ENCODE assay signal across 15 mouse cellular contexts in genomic region chr17:29316891-29317290, GRCm38 (mm10). TPM values are rescaled to one million over a fixed set of nuclear protein-coding genes. Genes with fewer than 3 reads are reported as not detected.
A peak's percentile ranks its signal among the peaks of the same experiment; 100 is the strongest.
DNase-seq lines count a peak whose midpoint lies in the region; ATAC-seq lines count a peak whose summit lies in the region.
"Had no signal": no experiment of that assay in that cellular context is flagged by ENCODE, and none has a peak within 500 bp of the region (broad histone marks: within the 10 kb centered on the region; RNA-seq: fewer than 3 reads in every experiment).

No protein-coding gene starts in this region.

- no peak for ATAC-seq in heart, embryonic 13.5 days (ENCODE audit: extremely low read depth, insufficient number of reproducible peaks, low FRiP score, low TSS enrichment)
- ATAC-seq in kidney, embryonic 16.5 days (ENCODE audit: low FRiP score, low TSS enrichment): no peak
- no peak for ATAC-seq in limb, embryonic 15.5 days (ENCODE audit: insufficient number of reproducible peaks, low FRiP score, low TSS enrichment, low read depth)
- ATAC-seq: forebrain, embryonic 16.5 days; intestine, embryonic 15.5 days; lung, postnatal 0 days had no signal

- peaks cover 5% of the 10 kb centered on the region; the same call in 1 of the 2 replicates for H3K9me3 ChIP-seq in heart, embryonic 13.5 days
- peaks cover 6% of the 10 kb centered on the region; the same call in 1 of the 2 replicates for H3K9me3 ChIP-seq in kidney, embryonic 16.5 days (ENCODE audit: low read length)
- peaks cover 6% of the 10 kb centered on the region; the same call in 1 of the 2 replicates for H3K9me3 ChIP-seq in embryonic facial prominence, embryonic 10.5 days
- H3K9me3 ChIP-seq in limb, embryonic 15.5 days: no peaks in the 10 kb centered on the region
- H3K9me3 ChIP-seq: hindbrain, embryonic 13.5 days; intestine, embryonic 15.5 days; neural tube, embryonic 13.5 days had no signal

- no peak overlapping the region for H3K4me3 ChIP-seq in heart, embryonic 13.5 days
- no peak overlapping the region for H3K4me3 ChIP-seq in kidney, embryonic 16.5 days (ENCODE audit: low read length)
- no peak overlapping the region for H3K4me3 ChIP-seq in embryonic facial prominence, embryonic 10.5 days
- H3K4me3 ChIP-seq in limb, embryonic 15.5 days: no peak overlapping the region
- H3K4me3 ChIP-seq: hindbrain, embryonic 13.5 days; intestine, embryonic 15.5 days; megakaryocyte, embryonic 14.5 days; neural tube, embryonic 13.5 days had no signal

- H3K9ac ChIP-seq in heart, embryonic 13.5 days: no peak overlapping the region
- no peak overlapping the region for H3K9ac ChIP-seq in kidney, embryonic 16.5 days (replicated peaks; ENCODE audit: low read length)
- no peak overlapping the region for H3K9ac ChIP-seq in limb, embryonic 15.5 days
- H3K9ac ChIP-seq: hindbrain, embryonic 13.5 days; intestine, embryonic 15.5 days; neural tube, embryonic 13.5 days had no signal

- peaks cover 19% of the 10 kb centered on the region for H3K4me1 ChIP-seq in heart, embryonic 13.5 days
- peaks cover 9% of the 10 kb centered on the region for H3K4me1 ChIP-seq in kidney, embryonic 16.5 days (ENCODE audit: insufficient read depth, low read length)
- peaks cover 40% of the 10 kb centered on the region for H3K4me1 ChIP-seq in embryonic facial prominence, embryonic 10.5 days
- H3K4me1 ChIP-seq in limb, embryonic 15.5 days: peaks cover 19% of the 10 kb centered on the region; the same call in 1 of the 2 replicates

- H3K4me2 ChIP-seq in heart, embryonic 13.5 days: no peak overlapping the region
- no peak overlapping the region for H3K4me2 ChIP-seq in kidney, embryonic 16.5 days (replicated peaks; ENCODE audit: low read depth, low read length)
- H3K4me2 ChIP-seq in limb, embryonic 15.5 days: no peak overlapping the region
- H3K4me2 ChIP-seq: hindbrain, embryonic 13.5 days; intestine, embryonic 15.5 days; neural tube, embryonic 13.5 days had no signal

- 61% methylated on average over 3 of the region's 3 CpGs for WGBS in heart, embryonic 13.5 days
- 73% methylated on average over 3 of the region's 3 CpGs for WGBS in kidney, embryonic 16.5 days
- WGBS in embryonic facial prominence, embryonic 10.5 days: 73% methylated on average over 3 of the region's 3 CpGs
- WGBS in limb, embryonic 15.5 days: 67% methylated on average over 3 of the region's 3 CpGs

- H3K27me3 ChIP-seq in heart, embryonic 13.5 days (replicated peaks): peaks cover 33% of the 10 kb centered on the region
- H3K27me3 ChIP-seq in kidney, embryonic 16.5 days (ENCODE audit: insufficient read depth, low read length): peaks cover 2% of the 10 kb centered on the region; the same call in 1 of the 2 replicates
- peaks cover 34% of the 10 kb centered on the region for H3K27me3 ChIP-seq in embryonic facial prominence, embryonic 10.5 days (replicated peaks; ENCODE audit: low read depth, poor library complexity, severe bottlenecking)
- H3K27me3 ChIP-seq in limb, embryonic 15.5 days: peaks cover 29% of the 10 kb centered on the region

- DNase-seq in heart, adult 8-10 months (ENCODE audit: low spot score): no peak
- DNase-seq in kidney, adult 9 months: no peak
- no peak for DNase-seq in embryonic facial prominence, embryonic 10.5 days (ENCODE audit: low spot score)
- DNase-seq in natural killer cell, adult 2 months (ENCODE audit: low spot score in 2 of 2): no peak
- DNase-seq: adrenal gland, postnatal 14 days; cerebellum, adult 9-10 months had no signal

- H3K36me3 ChIP-seq in heart, embryonic 13.5 days: no peaks in the 10 kb centered on the region
- no peaks in the 10 kb centered on the region; the same call in 1 of the 2 replicates for H3K36me3 ChIP-seq in kidney, embryonic 16.5 days (ENCODE audit: insufficient read depth, low read length)
- H3K36me3 ChIP-seq in embryonic facial prominence, embryonic 10.5 days (replicated peaks): no peaks in the 10 kb centered on the region
- no peaks in the 10 kb centered on the region for H3K36me3 ChIP-seq in limb, embryonic 15.5 days
- H3K36me3 ChIP-seq: hindbrain, embryonic 13.5 days; intestine, embryonic 15.5 days; neural tube, embryonic 13.5 days had no signal

- H3K27ac ChIP-seq in heart, embryonic 13.5 days (replicated peaks): peak overlapping the region; percentile 74
- peak overlapping the region; percentile 82; the same call in 1 of the 2 replicates for H3K27ac ChIP-seq in kidney, embryonic 16.5 days (ENCODE audit: low read length)
- peak overlapping the region; percentile 51; the same call in 1 of the 2 replicates for H3K27ac ChIP-seq in embryonic facial prominence, embryonic 10.5 days (replicated peaks)
- H3K27ac ChIP-seq in limb, embryonic 15.5 days: 0 out of 2 replicates have a peak overlapping the region, but pooled peaks have one; percentile 19
- H3K27ac ChIP-seq: hindbrain, embryonic 13.5 days; neural tube, embryonic 13.5 days had no signal

RNA-seq across cellular contexts. Expression of gene Pi16, which starts 0.6 kb away (rescaled TPM):
- 1.9 and 2.4 TPM in 2 replicates for polyA plus RNA-seq in heart, embryonic 13.5 days (2015; fragmentation: Nextera tagmentation; extraction: Ambion mirVana)
- total RNA-seq in heart, adult 8-10 months (2022): 10 to 100 TPM; 17.9 to 22.9 (median 21.4) TPM
- 2.4 and 3.1 TPM in 2 replicates for polyA plus RNA-seq in kidney, embryonic 16.5 days (2015; fragmentation: Nextera tagmentation; extraction: Ambion mirVana)
- 0.65 and 0.91 TPM in 2 replicates for polyA plus RNA-seq in embryonic facial prominence, embryonic 10.5 days (2016; fragmentation: Nextera tagmentation; extraction: Ambion mirVana)
- polyA plus RNA-seq in limb, embryonic 15.5 days (2015; fragmentation: Nextera tagmentation; extraction: Ambion mirVana): 6.5 and 8.0 TPM in 2 replicates

RNA-seq across cellular contexts. Expression of gene Mtch1, which starts 30.8 kb away (rescaled TPM):
- polyA plus RNA-seq in heart, embryonic 13.5 days (2015; fragmentation: Nextera tagmentation; extraction: Ambion mirVana): 276 and 287 TPM in 2 replicates
- 100 to 1,000 TPM; 196 to 220 (median 210) TPM for total RNA-seq in heart, adult 8-10 months (2022)
- polyA plus RNA-seq in kidney, embryonic 16.5 days (2015; fragmentation: Nextera tagmentation; extraction: Ambion mirVana): 189 and 316 TPM in 2 replicates
- 278 and 280 TPM in 2 replicates for polyA plus RNA-seq in embryonic facial prominence, embryonic 10.5 days (2016; fragmentation: Nextera tagmentation; extraction: Ambion mirVana)
- 267 and 334 TPM in 2 replicates for polyA plus RNA-seq in limb, embryonic 15.5 days (2015; fragmentation: Nextera tagmentation; extraction: Ambion mirVana)

RNA-seq across cellular contexts. Expression of gene Fgd2, which starts 43.8 kb away (rescaled TPM):
- 3.4 and 3.8 TPM in 2 replicates for polyA plus RNA-seq in heart, embryonic 13.5 days (2015; fragmentation: Nextera tagmentation; extraction: Ambion mirVana)
- total RNA-seq in heart, adult 8-10 months (2022): 1 to 10 TPM in 3 of 4 experiments, under 1 TPM in 1; 0.75 to 3.6 (median 1.5) TPM
- 14.4 and 16.2 TPM in 2 replicates for polyA plus RNA-seq in kidney, embryonic 16.5 days (2015; fragmentation: Nextera tagmentation; extraction: Ambion mirVana)
- polyA plus RNA-seq in embryonic facial prominence, embryonic 10.5 days (2016; fragmentation: Nextera tagmentation; extraction: Ambion mirVana): 10.2 and 12.3 TPM in 2 replicates
- polyA plus RNA-seq in limb, embryonic 15.5 days (2015; fragmentation: Nextera tagmentation; extraction: Ambion mirVana): 8.5 and 9.7 TPM in 2 replicates

RNA-seq across cellular contexts. Expression of gene BC004004, which starts 48.3 kb away (rescaled TPM):
- polyA plus RNA-seq in heart, embryonic 13.5 days (2015; fragmentation: Nextera tagmentation; extraction: Ambion mirVana): 85.0 and 91.9 TPM in 2 replicates
- total RNA-seq in heart, adult 8-10 months (2022): 100 to 1,000 TPM; 294 to 476 (median 372) TPM
- 85.6 TPM in 2 replicates for polyA plus RNA-seq in kidney, embryonic 16.5 days (2015; fragmentation: Nextera tagmentation; extraction: Ambion mirVana)
- polyA plus RNA-seq in embryonic facial prominence, embryonic 10.5 days (2016; fragmentation: Nextera tagmentation; extraction: Ambion mirVana): 47.8 and 49.5 TPM in 2 replicates
- 84.1 and 95.5 TPM in 2 replicates for polyA plus RNA-seq in limb, embryonic 15.5 days (2015; fragmentation: Nextera tagmentation; extraction: Ambion mirVana)

RNA-seq across cellular contexts. Expression of gene Ppil1, which starts 52.9 kb away (rescaled TPM):
- 106 and 128 TPM in 2 replicates for polyA plus RNA-seq in heart, embryonic 13.5 days (2015; fragmentation: Nextera tagmentation; extraction: Ambion mirVana)
- 10 to 100 TPM; 36.5 to 43.8 (median 37.3) TPM for total RNA-seq in heart, adult 8-10 months (2022)
- 167 and 186 TPM in 2 replicates for polyA plus RNA-seq in kidney, embryonic 16.5 days (2015; fragmentation: Nextera tagmentation; extraction: Ambion mirVana)
- polyA plus RNA-seq in embryonic facial prominence, embryonic 10.5 days (2016; fragmentation: Nextera tagmentation; extraction: Ambion mirVana): 219 and 227 TPM in 2 replicates
- polyA plus RNA-seq in limb, embryonic 15.5 days (2015; fragmentation: Nextera tagmentation; extraction: Ambion mirVana): 130 and 132 TPM in 2 replicates

Comparison
In these comparisons a context has a peak if more than half of its experiments do, and no peak if none do; other contexts are left out.
1. H3K27ac ChIP-seq: peak in every context shown above with its lines; median percentile 82 in kidney, embryonic 16.5 days; 74 in heart, embryonic 13.5 days; 51 in embryonic facial prominence, embryonic 10.5 days; 19 in limb, embryonic 15.5 days.